Mouse (Mus musculus): ENCODE results near the gene Lrrc26. TPM values are rescaled to one million over a fixed set of nuclear protein-coding genes. Genes with fewer than 3 reads are reported as not detected.

Gene Lrrc26
- polyA plus RNA-seq, 1 experiment, result 1.6 TPM

DNA sequence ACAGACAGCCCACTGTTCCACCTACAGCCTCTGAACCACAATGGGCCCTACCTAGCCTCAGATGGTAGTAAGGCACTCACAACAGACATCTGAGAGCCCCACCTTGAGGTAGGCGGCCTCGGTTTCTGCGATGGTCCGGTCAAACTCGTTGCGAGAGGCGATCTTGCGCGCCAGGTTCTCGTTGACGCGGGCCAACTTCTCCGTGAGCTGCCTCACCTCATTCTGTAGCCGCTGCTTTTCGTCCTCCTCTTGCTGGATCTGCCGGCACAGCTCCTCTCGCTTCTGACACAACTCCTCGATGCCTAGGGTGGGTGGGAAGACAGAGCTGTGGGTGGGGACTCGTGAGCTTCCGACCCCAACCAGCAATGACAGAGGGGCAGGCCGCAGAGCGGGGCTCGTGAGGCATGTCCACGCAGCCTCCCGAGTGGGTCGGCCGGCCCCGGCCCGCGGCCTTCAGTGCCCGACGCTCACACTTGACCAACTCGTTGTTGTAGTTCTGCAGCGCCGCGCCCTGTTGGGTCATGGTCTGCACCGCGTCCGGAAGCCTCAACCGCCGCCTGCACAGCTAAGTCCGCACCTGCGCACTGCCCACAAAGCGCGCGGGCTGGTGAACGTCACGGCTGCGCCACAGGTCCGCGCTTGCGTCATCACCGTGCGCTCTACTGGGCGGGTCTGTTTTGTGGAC, 17.7 kb upstream of the Lrrc26 start, which contains the start of the genes Ssna1 and Anapc2:
Gene Ssna1 (minus strand): TSS at position 612 of the 685 bp plus-strand sequence.
Gene Anapc2 (plus strand): TSS at position 652 of the 685 bp plus-strand sequence.
- H3K4me3 ChIP-seq, result peak within 1 kb of the TSS; percentile 90
- TF ChIP-seq E2F4 (IDR thresholded peaks at IDR 0.05; ENCODE audit: insufficient read depth) (peak; percentile 8), REST (IDR thresholded peaks at IDR 0.05; ENCODE audit: insufficient read depth, insufficient read length) (no peak), POLR2AphosphoS2 (IDR thresholded peaks at IDR 0.05; ENCODE audit: insufficient read length, low read depth) (peak; percentile 98), MAX (IDR thresholded peaks at IDR 0.05; ENCODE audit: low read depth) (no peak), POLR2A (IDR thresholded peaks at IDR 0.05; ENCODE audit: insufficient read length, low read depth) (peak; percentile 95), MYOD1 (IDR thresholded peaks at IDR 0.05; ENCODE audit: control insufficient read depth in 1 of 3, insufficient read length in 2 of 3, low read depth in 2 of 3) (peak in 2 of 3 experiments; percentile 65 to 82), SRF (IDR thresholded peaks at IDR 0.05; ENCODE audit: control insufficient read depth, insufficient read length, low read depth) (peak; percentile 94), CEBPB (IDR thresholded peaks at IDR 0.05; ENCODE audit: insufficient read depth, poor library complexity, severe bottlenecking) (0 out of 2 replicates have a peak, but pooled peaks have one; percentile 18), TCF12 (IDR thresholded peaks at IDR 0.05; ENCODE audit: insufficient read depth, poor library complexity, severe bottlenecking) (no peak), TCF3 (IDR thresholded peaks at IDR 0.05; ENCODE audit: insufficient read length, low read depth) (no peak), USF1 (IDR thresholded peaks at IDR 0.05; ENCODE audit: low read depth) (no peak), MYOG (IDR thresholded peaks at IDR 0.05; ENCODE audit: control insufficient read depth in 1 of 3, insufficient read depth in 1 of 3, insufficient read length in 2 of 3, low read depth in 2 of 3) (peak in 2 of 3 experiments; percentile 74 to 81)
- H3K27me3 ChIP-seq (ENCODE audit: control insufficient read depth, insufficient read depth, insufficient read length), result no peaks in the 10 kb centered on the region
- peaks cover 45% of the 10 kb centered on the region for H3K79me2 ChIP-seq (ENCODE audit: control insufficient read depth, insufficient read depth)
- H3K36me3 ChIP-seq (ENCODE audit: control insufficient read depth, insufficient read depth), result peaks cover 10% of the 10 kb centered on the region
- H3K4me2 ChIP-seq (ENCODE audit: low read depth), result peak within 1 kb of the TSS; percentile 93
- peak within 1 kb of the TSS; percentile 52 for H3ac ChIP-seq (ENCODE audit: control insufficient read depth, insufficient read length)

DNA sequence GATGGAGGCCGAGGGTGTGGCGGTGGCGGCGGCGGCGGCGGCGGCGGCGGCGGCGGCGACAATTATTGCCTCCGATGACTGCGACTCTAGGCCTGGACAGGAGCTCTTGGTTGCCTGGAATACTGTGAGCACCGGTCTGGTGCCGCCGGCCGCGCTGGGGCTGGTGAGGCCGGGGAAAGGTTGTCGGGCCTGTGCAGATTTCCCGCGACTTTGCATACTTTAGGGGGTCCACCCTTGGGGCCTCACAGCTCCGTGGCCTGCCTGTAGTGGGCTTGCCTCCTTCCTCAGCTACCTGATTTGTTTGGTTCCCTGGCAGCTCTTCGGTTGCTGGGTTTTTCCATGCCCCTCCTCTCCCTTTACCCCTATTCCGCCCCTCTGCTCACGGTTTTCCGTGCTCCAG, 17.2 kb upstream of the Lrrc26 start:
- peaks cover 12% of the 10 kb centered on the region for H3K36me3 ChIP-seq (ENCODE audit: control insufficient read depth, insufficient read depth)
- peak overlapping the region; percentile 90 for H3K4me3 ChIP-seq
- peak overlapping the region; percentile 81 for H3K4me2 ChIP-seq (ENCODE audit: low read depth)
- H3ac ChIP-seq (ENCODE audit: control insufficient read depth, insufficient read length), result peak overlapping the region; percentile 52
- H3K79me2 ChIP-seq (ENCODE audit: control insufficient read depth, insufficient read depth), result peaks cover 45% of the 10 kb centered on the region
- TF ChIP-seq POLR2AphosphoS2 (IDR thresholded peaks at IDR 0.05; ENCODE audit: insufficient read length, low read depth) (no peak), SRF (IDR thresholded peaks at IDR 0.05; ENCODE audit: control insufficient read depth, insufficient read length, low read depth) (no peak), USF1 (IDR thresholded peaks at IDR 0.05; ENCODE audit: low read depth) (no peak), CEBPB (IDR thresholded peaks at IDR 0.05; ENCODE audit: insufficient read depth, poor library complexity, severe bottlenecking) (no peak), TCF3 (IDR thresholded peaks at IDR 0.05; ENCODE audit: insufficient read length, low read depth) (no peak), MYOG (IDR thresholded peaks at IDR 0.05; ENCODE audit: control insufficient read depth in 1 of 3, insufficient read depth in 1 of 3, insufficient read length in 2 of 3, low read depth in 2 of 3) (no peak), REST (IDR thresholded peaks at IDR 0.05; ENCODE audit: insufficient read depth, insufficient read length) (no peak), TCF12 (IDR thresholded peaks at IDR 0.05; ENCODE audit: insufficient read depth, poor library complexity, severe bottlenecking) (no peak), POLR2A (IDR thresholded peaks at IDR 0.05; ENCODE audit: insufficient read length, low read depth) (no peak), MYOD1 (IDR thresholded peaks at IDR 0.05; ENCODE audit: control insufficient read depth in 1 of 3, insufficient read length in 2 of 3, low read depth in 2 of 3) (no peak)
- no peaks in the 10 kb centered on the region for H3K27me3 ChIP-seq (ENCODE audit: control insufficient read depth, insufficient read depth, insufficient read length)

DNA sequence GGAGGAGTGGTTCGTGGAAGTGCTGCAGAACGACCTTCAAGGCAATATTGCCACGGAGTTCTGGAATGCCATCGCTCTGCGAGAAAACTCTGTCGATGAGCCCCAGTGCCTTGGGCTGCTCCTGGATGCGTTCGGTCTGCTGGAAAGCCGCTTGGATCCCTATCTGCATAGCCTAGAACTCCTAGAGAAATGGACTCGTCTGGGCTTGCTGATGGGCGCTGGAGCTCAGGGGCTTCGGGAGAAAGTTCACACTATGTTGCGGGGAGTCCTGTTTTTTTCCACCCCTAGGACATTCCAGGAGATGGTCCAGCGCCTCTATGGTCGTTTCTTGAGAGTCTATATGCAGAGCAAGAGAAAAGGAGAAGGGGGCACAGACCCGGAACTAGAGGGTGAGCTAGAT, 16.7 kb upstream of the Lrrc26 start:
- Histone ChIP-seq H3K36me3 (ENCODE audit: control insufficient read depth, insufficient read depth) (peaks cover 17% of the 10 kb centered on the region), H3K4me2 (ENCODE audit: low read depth) (peak overlapping the region; percentile 81), H3K27me3 (ENCODE audit: control insufficient read depth, insufficient read depth, insufficient read length) (no peaks in the 10 kb centered on the region), H3K79me2 (ENCODE audit: control insufficient read depth, insufficient read depth) (peaks cover 45% of the 10 kb centered on the region), H3ac (ENCODE audit: control insufficient read depth, insufficient read length) (peak overlapping the region; percentile 52), H3K4me3 (peak overlapping the region; percentile 90)
- TF ChIP-seq REST (IDR thresholded peaks at IDR 0.05; ENCODE audit: insufficient read depth, insufficient read length) (no peak), CEBPB (IDR thresholded peaks at IDR 0.05; ENCODE audit: insufficient read depth, poor library complexity, severe bottlenecking) (no peak), POLR2AphosphoS2 (IDR thresholded peaks at IDR 0.05; ENCODE audit: insufficient read length, low read depth) (no peak), MYOG (IDR thresholded peaks at IDR 0.05; ENCODE audit: control insufficient read depth in 1 of 3, insufficient read depth in 1 of 3, insufficient read length in 2 of 3, low read depth in 2 of 3) (no peak), MAX (IDR thresholded peaks at IDR 0.05; ENCODE audit: low read depth) (no peak), POLR2A (IDR thresholded peaks at IDR 0.05; ENCODE audit: insufficient read length, low read depth) (no peak), TCF3 (IDR thresholded peaks at IDR 0.05; ENCODE audit: insufficient read length, low read depth) (no peak), E2F4 (IDR thresholded peaks at IDR 0.05; ENCODE audit: insufficient read depth) (no peak), MYOD1 (IDR thresholded peaks at IDR 0.05; ENCODE audit: control insufficient read depth in 1 of 3, insufficient read length in 2 of 3, low read depth in 2 of 3) (no peak), TCF12 (IDR thresholded peaks at IDR 0.05; ENCODE audit: insufficient read depth, poor library complexity, severe bottlenecking) (no peak), USF1 (IDR thresholded peaks at IDR 0.05; ENCODE audit: low read depth) (no peak), SRF (IDR thresholded peaks at IDR 0.05; ENCODE audit: control insufficient read depth, insufficient read length, low read depth) (no peak)

DNA sequence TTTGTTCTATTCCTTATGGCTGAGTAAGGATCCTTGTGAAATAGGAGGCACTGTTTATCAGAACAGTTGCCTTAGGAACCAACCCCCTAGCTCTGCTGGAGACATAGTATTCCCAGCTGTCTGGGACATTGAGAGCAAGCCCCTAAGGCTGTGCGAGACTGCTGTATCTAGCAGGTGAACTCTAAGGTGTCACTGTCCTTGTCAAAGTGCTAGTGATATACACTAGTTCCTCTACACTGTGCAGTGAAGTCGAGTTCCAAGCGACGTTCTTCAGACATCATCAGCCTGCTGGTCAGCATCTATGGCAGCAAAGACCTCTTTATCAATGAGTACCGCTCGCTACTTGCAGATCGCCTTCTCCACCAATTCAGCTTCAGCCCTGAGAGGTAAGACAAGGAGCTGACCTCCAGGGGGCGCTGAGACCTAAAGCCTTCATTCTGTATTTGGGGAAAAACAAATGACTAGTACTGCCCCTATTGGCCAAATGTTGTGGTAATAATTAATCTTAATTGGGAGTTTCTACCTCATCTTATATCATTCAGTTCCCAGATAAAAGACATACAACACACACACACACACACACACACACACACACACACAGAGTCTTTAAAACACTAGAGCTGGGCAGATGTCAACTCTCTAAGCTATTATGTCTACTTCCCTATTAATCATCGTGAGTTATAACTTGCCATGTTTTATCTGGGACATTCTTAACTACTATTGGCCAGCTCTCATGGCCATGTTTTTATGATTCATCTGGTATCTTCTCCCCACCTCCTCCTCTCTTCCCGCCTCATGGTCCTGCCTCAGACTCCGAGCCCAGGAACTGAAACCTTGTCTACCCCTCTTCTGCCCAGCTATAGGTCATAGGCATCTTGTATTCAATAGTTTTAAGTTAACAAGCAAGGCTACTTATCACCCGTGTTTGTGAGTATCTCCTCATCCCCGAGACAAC, 10.5 kb upstream of the Lrrc26 start:
- H3K4me3 ChIP-seq, result no peak overlapping the region
- no peak for TF ChIP-seq POLR2AphosphoS2 (IDR thresholded peaks at IDR 0.05; ENCODE audit: insufficient read length, low read depth)
- TF ChIP-seq E2F4 (IDR thresholded peaks at IDR 0.05; ENCODE audit: insufficient read depth), result no peak
- no peak for TF ChIP-seq MAX (IDR thresholded peaks at IDR 0.05; ENCODE audit: low read depth)
- no peak for TF ChIP-seq REST (IDR thresholded peaks at IDR 0.05; ENCODE audit: insufficient read depth, insufficient read length)
- no peak for TF ChIP-seq CEBPB (IDR thresholded peaks at IDR 0.05; ENCODE audit: insufficient read depth, poor library complexity, severe bottlenecking)
- TF ChIP-seq MYOD1 (IDR thresholded peaks at IDR 0.05; ENCODE audit: control insufficient read depth in 1 of 3, insufficient read length in 2 of 3, low read depth in 2 of 3), result no peak
- TF ChIP-seq USF1 (IDR thresholded peaks at IDR 0.05; ENCODE audit: low read depth), result no peak
- no peak for TF ChIP-seq POLR2A (IDR thresholded peaks at IDR 0.05; ENCODE audit: insufficient read length, low read depth)
- no peak for TF ChIP-seq TCF12 (IDR thresholded peaks at IDR 0.05; ENCODE audit: insufficient read depth, poor library complexity, severe bottlenecking)
- no peak for TF ChIP-seq TCF3 (IDR thresholded peaks at IDR 0.05; ENCODE audit: insufficient read length, low read depth)
- no peak for TF ChIP-seq MYOG (IDR thresholded peaks at IDR 0.05; ENCODE audit: control insufficient read depth in 1 of 3, insufficient read depth in 1 of 3, insufficient read length in 2 of 3, low read depth in 2 of 3)
- TF ChIP-seq SRF (IDR thresholded peaks at IDR 0.05; ENCODE audit: control insufficient read depth, insufficient read length, low read depth), result no peak

More for the DNA sequence above, 10.5 kb upstream of the Lrrc26 start:
- H3K27me3 ChIP-seq (ENCODE audit: control insufficient read depth, insufficient read depth, insufficient read length), result no peaks in the 10 kb centered on the region
- H3K36me3 ChIP-seq (ENCODE audit: control insufficient read depth, insufficient read depth), result peaks cover 47% of the 10 kb centered on the region
- H3ac ChIP-seq (ENCODE audit: control insufficient read depth, insufficient read length), result no peak overlapping the region
- H3K79me2 ChIP-seq (ENCODE audit: control insufficient read depth, insufficient read depth), result peaks cover 8% of the 10 kb centered on the region
- no peak overlapping the region for H3K4me2 ChIP-seq (ENCODE audit: low read depth)
